Mouse (Mus musculus): Measurements from ENCODE around the gene Gm17654.
"Not testable (repeated sequence)": the region's sequence is repeated elsewhere in the genome, so short reads cannot be mapped to it uniquely, and the experiment has no call there.

Gene Gm17654

DNA sequence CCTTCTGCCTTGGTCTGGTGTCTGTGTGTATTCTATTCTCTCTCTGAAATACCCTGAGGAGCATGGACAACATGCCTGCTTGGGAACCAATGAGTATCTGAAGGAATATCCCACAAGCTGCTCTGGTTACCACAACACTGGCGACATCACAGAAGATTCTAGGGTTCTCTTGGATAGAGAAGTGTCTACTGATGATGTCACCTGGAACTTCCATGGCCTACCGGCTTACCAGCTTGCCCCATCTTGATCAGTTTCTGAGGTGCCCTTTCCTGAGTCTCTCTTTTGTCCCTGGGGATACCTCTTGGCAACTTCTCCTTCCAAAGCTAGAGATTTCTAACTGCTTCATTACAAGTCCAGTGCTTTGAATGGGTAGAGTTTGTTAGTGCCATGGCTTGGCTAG, at the start of gene Gm17654:
Gm17654 (minus strand) TSS at position 101 of the 400 bp plus-strand sequence.
- not testable (repeated sequence) for DNase-seq (ENCODE audit: low spot score in 2 of 2)

DNA sequence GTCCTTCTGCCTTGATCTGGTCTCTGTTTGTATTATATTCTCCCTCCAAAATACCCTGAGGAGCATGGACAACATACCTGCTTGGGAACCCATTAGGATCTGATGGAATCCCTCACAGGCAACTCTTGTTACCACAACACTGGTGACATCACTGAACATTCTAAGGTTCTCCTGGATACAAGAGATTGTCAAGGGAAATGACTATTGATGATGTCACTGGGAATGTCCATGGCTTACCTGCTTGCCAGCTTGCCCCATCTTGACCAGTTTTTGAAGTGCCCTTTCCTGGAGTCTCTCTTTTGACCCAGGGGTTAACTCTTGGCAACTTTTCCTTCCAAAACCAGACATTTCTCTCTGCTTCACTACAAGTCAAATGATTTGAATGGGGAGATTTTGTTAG, 29.0 kb upstream of the Gm17654 start, which contains the start of gene Gm10375:
Gm10375 (minus strand) TSS at position 101 of the 400 bp plus-strand sequence.
- DNase-seq (ENCODE audit: low spot score in 2 of 2) = not testable (repeated sequence)

DNA sequence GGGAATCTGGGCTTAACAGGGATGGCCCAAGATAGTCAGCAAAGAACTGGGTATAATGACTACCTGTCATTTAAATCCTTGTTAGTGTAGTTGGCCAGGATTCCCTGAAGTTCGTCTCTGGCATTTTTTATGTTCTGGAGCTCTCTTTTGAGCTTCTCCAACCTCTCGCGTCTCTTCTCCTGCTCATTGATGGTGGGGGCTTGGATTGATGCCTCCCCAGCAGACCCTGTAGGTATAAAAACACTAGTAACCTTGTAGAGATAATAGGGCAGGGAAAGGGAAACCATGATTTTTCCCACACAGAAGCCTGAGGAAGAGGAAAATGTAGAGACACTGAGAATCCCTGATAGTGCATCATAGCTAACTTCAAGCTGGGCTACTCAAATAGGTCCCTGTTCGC, 977 bp downstream of the Gm17654 start:
- not testable (repeated sequence) for DNase-seq (ENCODE audit: low spot score in 2 of 2)

DNA sequence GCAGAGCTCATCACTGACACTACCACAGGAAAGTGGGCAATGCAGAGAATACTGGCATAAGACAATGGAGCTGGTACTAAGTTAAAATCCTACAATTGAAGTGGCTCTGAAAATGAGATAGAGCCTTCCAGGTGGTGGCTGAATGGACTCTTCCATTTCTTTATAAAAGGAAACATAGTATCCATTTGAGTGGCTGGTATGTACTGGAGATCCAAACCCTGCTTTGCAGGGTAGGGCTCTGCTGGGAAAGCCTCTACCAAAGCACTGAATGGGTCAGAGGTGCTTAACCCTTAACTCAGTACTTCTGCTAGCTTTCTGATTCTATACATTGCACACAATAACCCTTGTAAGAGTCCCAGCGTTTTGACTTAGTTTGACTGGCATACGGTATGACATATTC, 26.7 kb downstream of the Gm17654 start:
- not testable (repeated sequence) for DNase-seq (ENCODE audit: low spot score in 2 of 2)

DNA sequence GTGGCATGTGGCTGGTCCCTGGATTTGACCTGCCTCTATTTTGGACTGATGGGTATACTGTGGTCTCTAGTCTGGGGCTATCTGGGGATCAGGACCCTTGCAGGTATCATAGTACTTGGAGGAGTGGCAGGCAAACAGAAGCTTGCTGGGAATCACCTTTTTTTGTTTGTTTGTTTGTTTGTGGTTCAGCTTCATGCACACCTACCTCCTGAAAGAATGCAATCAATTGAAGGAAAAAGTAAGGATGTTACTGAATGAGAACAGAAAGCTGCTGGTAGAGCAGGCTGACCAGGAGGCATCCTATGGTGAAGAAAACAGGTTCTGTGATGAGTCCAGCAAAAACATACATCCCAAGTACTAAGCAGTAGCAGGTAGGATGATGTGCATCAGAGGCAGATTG, 32.7 kb downstream of the Gm17654 start:
- not testable (repeated sequence) for DNase-seq (ENCODE audit: low spot score in 2 of 2)

DNA sequence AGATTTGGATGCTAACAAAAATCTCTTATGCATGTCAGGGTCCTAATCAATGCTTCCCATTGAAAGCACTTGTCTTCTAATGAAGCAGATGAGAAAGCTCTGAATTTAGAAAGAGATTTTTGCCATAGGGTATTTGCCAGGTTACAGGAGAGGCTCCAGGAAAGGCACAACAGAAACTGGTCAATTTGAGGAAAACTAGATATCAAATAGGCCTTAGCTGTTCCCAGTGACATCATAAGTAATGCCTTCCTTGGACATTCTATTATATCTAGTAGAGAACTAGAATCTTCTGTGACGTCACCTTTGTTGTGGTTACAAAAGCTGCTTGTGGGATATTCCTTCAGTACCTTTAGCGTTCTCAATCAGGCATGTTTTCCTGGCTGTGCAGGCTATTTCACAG, 35.7 kb downstream of the Gm17654 start, which contains the start of gene Gm5799:
Gm5799 (plus strand) TSS at position 301 of the 400 bp plus-strand sequence.
- not testable (repeated sequence) for DNase-seq (ENCODE audit: low spot score in 2 of 2)

DNA sequence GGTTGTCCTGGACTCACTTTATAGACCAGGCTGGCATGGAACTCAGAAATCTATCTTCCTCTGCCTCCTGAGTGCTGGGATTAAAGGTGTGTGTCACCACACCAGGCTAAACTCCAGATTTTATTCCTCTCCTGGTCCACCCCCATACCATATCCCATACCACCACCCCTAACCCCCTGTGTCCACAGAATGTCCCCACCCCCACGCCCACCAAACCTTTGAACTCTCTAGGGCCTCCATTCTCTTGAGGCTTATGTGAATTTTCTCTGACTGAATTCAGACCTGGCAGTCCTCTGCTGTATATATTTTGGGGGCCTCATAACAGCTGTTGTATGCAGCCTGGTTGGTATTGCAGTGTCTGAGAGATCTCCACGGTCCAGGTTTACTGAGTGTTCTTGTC, 40.8 kb downstream of the Gm17654 start:
- peak in 1 of 2 experiments; percentile 35 for DNase-seq (ENCODE audit: low spot score in 2 of 2)

DNA sequence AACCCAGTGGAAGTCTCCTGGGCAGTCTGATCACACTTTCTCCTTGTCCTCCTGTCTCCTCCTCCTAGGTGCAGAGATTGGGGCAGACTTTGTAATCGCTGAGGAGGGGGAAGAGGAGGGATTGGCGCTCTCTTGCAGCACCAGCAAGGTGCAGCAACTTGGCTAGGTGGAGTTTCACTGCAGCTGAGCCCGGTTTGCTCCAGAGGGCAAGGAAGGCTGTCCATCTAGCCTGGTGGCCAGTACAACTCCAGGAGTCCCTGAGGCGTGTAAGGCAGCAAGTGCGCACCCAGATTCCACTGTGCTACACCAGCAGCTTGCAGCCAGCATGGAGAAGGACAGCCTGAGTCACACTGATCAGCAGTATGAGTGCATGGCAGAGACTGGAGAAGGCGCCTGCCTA, 46.6 kb downstream of the Gm17654 start:
- DNase-seq (ENCODE audit: low spot score in 2 of 2) = peak in 1 of 2 experiments; percentile 29

DNA sequence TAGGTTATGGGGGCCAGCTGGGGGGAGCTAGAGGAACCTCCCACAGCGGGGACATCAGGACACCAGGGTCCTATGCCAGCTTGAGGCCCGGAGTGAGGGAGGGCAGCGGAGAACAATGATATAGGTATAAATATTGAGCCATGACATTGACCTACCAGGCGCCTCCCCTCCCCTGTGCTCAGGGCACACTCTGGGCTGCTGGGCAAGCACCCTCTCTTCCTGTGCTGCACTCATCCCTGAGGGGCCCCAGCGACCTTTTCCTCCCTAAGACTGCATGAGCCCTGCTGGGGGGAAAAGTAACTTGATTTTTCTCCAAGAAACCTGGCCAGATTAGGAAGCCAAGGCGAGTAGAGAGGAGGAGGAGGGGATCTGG, 46.9 kb downstream of the Gm17654 start:
- not testable (repeated sequence) for DNase-seq (ENCODE audit: low spot score in 2 of 2)

DNA sequence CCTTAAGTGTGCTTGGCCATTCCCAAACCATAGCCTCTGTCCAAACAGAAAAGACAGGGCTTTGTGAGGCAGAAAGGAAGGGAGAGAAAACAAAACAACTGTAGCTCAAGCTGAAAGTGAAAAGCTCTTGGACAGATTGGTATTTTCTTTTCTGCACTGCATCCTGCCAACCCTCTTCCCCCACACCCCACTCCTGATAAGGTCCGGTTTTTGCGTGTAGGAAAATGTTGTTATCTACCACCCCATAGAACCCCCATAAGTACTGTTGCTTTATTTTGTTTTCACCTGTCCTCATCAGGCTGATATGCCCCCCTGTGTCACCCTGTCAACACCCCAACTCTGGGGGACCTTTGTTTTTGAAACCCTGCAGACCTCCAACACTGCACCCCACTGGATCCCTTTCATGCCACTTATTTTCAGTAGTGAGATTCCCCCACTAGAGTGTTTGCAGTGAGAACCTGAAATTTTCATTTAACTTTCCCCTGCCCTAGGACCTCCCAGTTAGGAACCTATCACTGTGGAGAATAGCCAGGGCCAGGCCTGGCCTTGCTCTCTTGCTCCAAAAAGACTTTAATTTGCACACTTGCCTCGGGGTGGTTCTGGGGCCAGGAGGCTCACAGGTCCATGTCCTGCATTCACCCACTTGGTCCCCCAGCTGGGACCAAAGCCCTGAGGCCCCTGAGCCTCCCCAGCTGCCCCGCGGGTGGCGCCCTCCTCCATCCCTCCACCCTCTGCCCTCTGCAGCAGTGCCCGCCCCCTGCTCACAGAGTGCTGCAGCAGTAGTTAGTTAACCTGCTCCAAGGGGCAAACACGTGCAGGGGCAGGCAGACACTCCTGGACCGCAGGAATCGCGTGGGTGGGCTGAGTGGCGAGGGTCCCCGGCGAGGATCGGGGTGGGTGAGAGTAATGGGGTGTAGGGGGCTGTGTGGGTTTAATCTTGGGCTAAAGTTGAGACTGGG, 47.6 kb downstream of the Gm17654 start:
- not testable (repeated sequence) for DNase-seq (ENCODE audit: low spot score in 2 of 2)

Data from cerebellum, postnatal 4 days (tissue).